Mouse (Mus musculus): ENCODE measurements around the gene Cox7b. TPM values are rescaled to one million over a fixed set of nuclear protein-coding genes. Genes with fewer than 3 reads are reported as not detected.

Gene Cox7b
- polyA plus RNA-seq, 1 experiment from 2014 or later, result 335 TPM

DNA sequence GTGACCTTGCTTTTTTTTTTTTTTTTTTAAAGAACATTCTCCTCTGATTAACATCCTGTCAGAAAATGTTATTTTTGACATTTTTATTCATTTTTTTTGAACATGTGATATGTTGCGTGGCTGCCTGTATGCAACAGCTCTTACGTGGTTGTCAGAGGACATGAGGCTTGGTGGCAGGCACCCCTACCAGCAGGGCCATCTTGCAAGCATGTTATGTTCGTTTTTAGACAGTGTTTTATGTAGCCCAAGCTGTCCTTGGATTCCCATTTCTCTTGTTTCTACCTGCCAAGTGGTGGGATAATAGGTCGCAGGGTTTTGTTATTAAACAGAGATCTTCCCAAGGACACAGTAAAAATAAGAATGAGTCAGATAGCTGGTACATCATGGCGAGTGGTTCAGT, 14.7 kb downstream of the Cox7b start:
- no peak overlapping the region for H3K4me3 ChIP-seq
- no peak for DNase-seq (ENCODE audit: low spot score)
- no peak overlapping the region for H3K27ac ChIP-seq
- H3K9me3 ChIP-seq (replicated peaks), result no peaks in the 10 kb centered on the region
- H3K27me3 ChIP-seq (ENCODE audit: low read depth, poor library complexity, severe bottlenecking), result peaks cover 23% of the 10 kb centered on the region
- 80% methylated on average over 5 of the region's 5 CpGs for WGBS
- 0 out of 2 replicates have a peak, but pooled peaks cover 5% of the 10 kb centered on the region for H3K4me1 ChIP-seq
- H3K36me3 ChIP-seq, result no peaks in the 10 kb centered on the region

DNA sequence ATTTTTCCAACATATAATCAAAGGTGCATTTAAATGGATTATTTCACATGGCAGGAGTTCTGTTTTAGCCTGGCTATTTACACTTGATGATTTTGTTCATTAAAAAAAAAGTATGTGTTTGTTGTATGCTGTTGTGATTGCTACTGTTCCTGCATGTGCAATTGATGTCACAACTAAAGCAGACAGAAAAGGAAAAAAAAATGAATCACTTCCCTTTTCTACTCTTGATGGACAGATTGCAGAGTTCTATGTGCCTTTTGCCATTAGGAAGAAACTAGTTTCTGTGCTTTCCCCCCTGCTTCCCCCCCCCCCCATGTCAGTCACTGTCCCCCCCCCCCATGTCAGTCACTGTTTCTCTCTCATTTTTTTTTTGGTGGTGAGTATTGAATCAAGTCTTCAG, 15.6 kb downstream of the Cox7b start:
- peaks cover 27% of the 10 kb centered on the region for H3K27me3 ChIP-seq (ENCODE audit: low read depth, poor library complexity, severe bottlenecking)
- H3K9me3 ChIP-seq (replicated peaks), result no peaks in the 10 kb centered on the region
- no peak overlapping the region for H3K27ac ChIP-seq
- no peaks in the 10 kb centered on the region for H3K36me3 ChIP-seq
- H3K4me3 ChIP-seq, result no peak overlapping the region
- H3K4me1 ChIP-seq, result 0 out of 2 replicates have a peak, but pooled peaks cover 2% of the 10 kb centered on the region
- DNase-seq (ENCODE audit: low spot score), result no peak

DNA sequence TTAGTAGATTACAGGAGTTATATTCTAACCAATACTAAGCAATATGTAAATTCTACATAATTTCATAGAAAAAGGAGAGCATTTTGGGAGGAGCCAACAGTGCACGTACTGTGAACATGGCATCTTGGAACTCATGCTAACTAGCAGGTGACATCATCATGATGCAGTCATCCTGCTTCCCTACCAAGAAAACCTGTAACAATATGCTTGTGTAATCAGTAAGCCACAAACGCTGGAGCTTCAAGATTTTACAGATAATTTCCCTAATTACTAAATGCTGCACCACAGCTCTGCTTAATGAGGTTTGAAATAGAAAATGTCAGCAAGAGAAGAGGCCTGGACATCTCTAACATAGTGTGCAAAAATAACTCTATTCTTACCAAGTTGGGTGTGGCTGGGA, 20.2 kb downstream of the Cox7b start:
- peaks cover 48% of the 10 kb centered on the region for H3K27me3 ChIP-seq (ENCODE audit: low read depth, poor library complexity, severe bottlenecking)
- no peak overlapping the region for H3K4me3 ChIP-seq
- no peaks in the 10 kb centered on the region for H3K4me1 ChIP-seq
- H3K9me3 ChIP-seq (replicated peaks), result no peaks in the 10 kb centered on the region
- no peak overlapping the region for H3K27ac ChIP-seq
- H3K36me3 ChIP-seq, result no peaks in the 10 kb centered on the region
- WGBS, result 77% methylated on average over 2 of the region's 2 CpGs
- no peak for DNase-seq (ENCODE audit: low spot score)

DNA sequence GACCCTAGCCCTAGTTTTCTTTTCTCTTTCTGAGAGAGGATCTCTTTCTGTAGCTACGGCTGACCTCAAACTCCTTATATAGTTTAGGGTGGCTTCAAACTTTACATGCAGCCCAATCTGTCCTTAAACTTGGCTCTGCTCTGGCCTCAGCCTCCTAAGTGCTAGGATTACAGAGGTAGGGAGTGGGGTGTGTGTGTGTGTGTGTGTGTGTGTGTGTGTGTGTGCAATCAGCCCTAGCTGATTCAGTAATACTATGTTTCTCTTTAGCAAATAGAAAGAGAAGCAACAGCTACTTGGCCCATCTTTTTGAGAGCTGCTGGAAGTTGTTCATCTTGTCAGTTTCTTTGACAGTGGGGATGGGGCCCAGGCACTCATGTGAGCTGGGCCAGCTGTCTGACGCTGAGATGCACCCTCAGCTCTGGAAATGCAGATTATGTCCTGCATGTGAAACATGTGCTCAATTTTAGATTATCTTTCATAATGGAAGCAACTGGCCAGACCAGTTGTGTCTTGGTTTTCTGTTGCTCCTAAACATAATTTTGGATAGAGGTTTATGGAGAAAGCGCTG, 21.8 kb downstream of the Cox7b start:
- Histone ChIP-seq H3K27ac (no peak overlapping the region), H3K4me3 (no peak overlapping the region), H3K27me3 (ENCODE audit: low read depth, poor library complexity, severe bottlenecking) (peaks cover 48% of the 10 kb centered on the region), H3K4me1 (no peaks in the 10 kb centered on the region), H3K36me3 (no peaks in the 10 kb centered on the region), H3K9me3 (replicated peaks) (no peaks in the 10 kb centered on the region)
- 86% methylated on average over 3 of the region's 3 CpGs for WGBS
- no peak for DNase-seq (ENCODE audit: low spot score)

DNA sequence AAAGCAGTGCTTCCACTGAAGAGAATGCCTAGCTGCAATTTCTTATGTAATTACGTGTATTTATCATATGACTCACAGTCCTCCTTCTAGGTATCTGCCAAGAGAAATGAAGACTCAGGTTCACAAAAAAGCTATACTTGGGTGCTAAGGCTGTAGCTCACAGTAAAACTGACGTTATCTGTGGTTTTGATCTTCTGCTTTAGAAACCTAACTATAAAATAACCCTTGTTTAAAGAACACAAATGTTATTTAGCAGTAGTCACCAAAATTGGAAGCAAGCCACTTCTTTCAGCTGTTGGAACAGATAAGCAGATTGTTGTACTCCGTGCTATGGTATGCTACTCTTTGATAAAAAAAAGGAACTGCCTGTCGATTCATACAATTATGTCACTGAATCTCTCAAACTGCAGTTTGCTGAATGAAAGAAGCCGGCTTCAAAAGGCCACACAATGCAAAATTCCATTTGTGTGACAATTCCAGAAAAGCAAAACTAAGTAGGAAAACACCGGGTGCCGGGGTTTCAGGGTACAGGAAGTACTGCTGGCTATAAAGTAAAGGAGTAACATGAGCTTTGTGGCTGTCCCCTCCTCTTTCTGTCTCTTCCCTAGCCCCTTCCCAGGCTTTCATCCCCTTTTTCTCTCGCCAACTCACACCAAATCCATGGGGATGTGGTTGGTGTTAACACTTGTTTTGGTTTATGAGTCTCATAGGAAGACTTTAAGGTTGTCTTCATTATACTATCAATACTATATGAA, 28.5 kb downstream of the Cox7b start:
- 46% methylated on average over 8 of the region's 8 CpGs for WGBS
- no peaks in the 10 kb centered on the region for H3K9me3 ChIP-seq (replicated peaks)
- no peak overlapping the region for H3K4me3 ChIP-seq
- no peaks in the 10 kb centered on the region for H3K36me3 ChIP-seq
- no peak for DNase-seq (ENCODE audit: low spot score)
- H3K27ac ChIP-seq, result no peak overlapping the region
- H3K27me3 ChIP-seq (ENCODE audit: low read depth, poor library complexity, severe bottlenecking), result peaks cover 69% of the 10 kb centered on the region
- peaks cover 38% of the 10 kb centered on the region for H3K4me1 ChIP-seq

GRCm38 (mm10) chrX:106045455-106045854, 30.0 kb downstream of the Cox7b start:
- Histone ChIP-seq H3K9me3 (replicated peaks) (no peaks in the 10 kb centered on the region), H3K4me1 (peaks cover 38% of the 10 kb centered on the region), H3K36me3 (no peaks in the 10 kb centered on the region), H3K4me3 (no peak overlapping the region), H3K27me3 (ENCODE audit: low read depth, poor library complexity, severe bottlenecking) (peaks cover 55% of the 10 kb centered on the region), H3K27ac (no peak overlapping the region)
- no peak for DNase-seq (ENCODE audit: low spot score)
- 9% methylated on average over 2 of the region's 2 CpGs for WGBS

GRCm38 (mm10) chrX:106045928-106046327, 30.4 kb downstream of the Cox7b start:
- H3K36me3 ChIP-seq, result no peaks in the 10 kb centered on the region
- no peaks in the 10 kb centered on the region for H3K9me3 ChIP-seq (replicated peaks)
- DNase-seq (ENCODE audit: low spot score), result no peak
- H3K4me3 ChIP-seq, result no peak overlapping the region
- WGBS, result 46% methylated on average over 9 of the region's 9 CpGs
- peaks cover 50% of the 10 kb centered on the region for H3K27me3 ChIP-seq (ENCODE audit: low read depth, poor library complexity, severe bottlenecking)
- peaks cover 38% of the 10 kb centered on the region for H3K4me1 ChIP-seq
- no peak overlapping the region for H3K27ac ChIP-seq

GRCm38 (mm10) chrX:106048191-106048590, 32.7 kb downstream of the Cox7b start:
- peaks cover 3% of the 10 kb centered on the region; the same call in 1 of the 2 replicates for H3K36me3 ChIP-seq
- peak overlapping the region; percentile 72 for H3K27ac ChIP-seq
- H3K27me3 ChIP-seq (ENCODE audit: low read depth, poor library complexity, severe bottlenecking), result peaks cover 50% of the 10 kb centered on the region
- H3K9me3 ChIP-seq (replicated peaks), result no peaks in the 10 kb centered on the region
- peak; percentile 37 for DNase-seq (ENCODE audit: low spot score)
- 49% methylated on average over 1 of the region's 1 CpGs for WGBS
- peaks cover 38% of the 10 kb centered on the region for H3K4me1 ChIP-seq
- H3K4me3 ChIP-seq, result no peak overlapping the region

Other genes with a start within 250 kb of the Cox7b start
- gene Atrx, start 86.3 kb upstream of the Cox7b start, polyA plus RNA-seq (2016; fragmentation: Nextera tagmentation; extraction: Ambion mirVana), result 150 and 193 TPM in 2 replicates
- gene Magt1, start 3.8 kb upstream of the Cox7b start, polyA plus RNA-seq (2016; fragmentation: Nextera tagmentation; extraction: Ambion mirVana), result 41.6 and 51.5 TPM in 2 replicates
- 27.4 and 34.6 TPM in 2 replicates for gene Atp7a, start 11.6 kb downstream of the Cox7b start, polyA plus RNA-seq (2016; fragmentation: Nextera tagmentation; extraction: Ambion mirVana)
- gene Tlr13, start 127.5 kb downstream of the Cox7b start, polyA plus RNA-seq (2016; fragmentation: Nextera tagmentation; extraction: Ambion mirVana), result 0.04 and 0.06 TPM in 2 replicates
- gene Pgk1, start 171.4 kb downstream of the Cox7b start, polyA plus RNA-seq (2016; fragmentation: Nextera tagmentation; extraction: Ambion mirVana), result 468 and 544 TPM in 2 replicates
- gene Taf9b, start 205.5 kb downstream of the Cox7b start, polyA plus RNA-seq (2016; fragmentation: Nextera tagmentation; extraction: Ambion mirVana), result 6.1 and 7.6 TPM in 2 replicates
- not detected in 2 replicates for gene Fnd3c2, start 239.7 kb downstream of the Cox7b start, polyA plus RNA-seq (2016; fragmentation: Nextera tagmentation; extraction: Ambion mirVana)

Measured in limb, embryonic 10.5 days (tissue).